Mouse (Mus musculus): ENCODE results near the gene Gclc. TPM values are rescaled to one million over a fixed set of nuclear protein-coding genes. Genes with fewer than 3 reads are reported as not detected.

Gclc gene
- total RNA-seq, 1 experiment = 25.2 TPM

GRCm38 (mm10) chr9:77828531-77828965 lies 74.2 kb downstream of the Gclc start:
- no peak overlapping the region for H3K9ac ChIP-seq (ENCODE audit: insufficient read depth, low read depth, low read length, poor library complexity, severe bottlenecking)
- no peak overlapping the region for H3K27ac ChIP-seq (ENCODE audit: insufficient read depth, low read depth, low read length, poor library complexity, severe bottlenecking)
- H3K36me3 ChIP-seq (ENCODE audit: control insufficient read depth, insufficient read depth, low read length, poor library complexity, severe bottlenecking) = no peaks in the 10 kb centered on the region
- H3K4me1 ChIP-seq (ENCODE audit: control insufficient read depth in 2 of 2, insufficient read depth in 2 of 2, low read length in 2 of 2, poor library complexity in 1 of 2) = peaks cover 0 to 5% of the 10 kb centered on the region in 2 experiments; a peak in 2 of 4 replicates
- H3K9me3 ChIP-seq (ENCODE audit: control insufficient read depth, insufficient read depth, low read depth, low read length) = no peaks in the 10 kb centered on the region
- no peak for TF ChIP-seq ZNF384 (IDR thresholded peaks at IDR 0.05; ENCODE audit: low read depth, low read length)
- no peak for TF ChIP-seq CHD2 (IDR thresholded peaks at IDR 0.05; ENCODE audit: low read depth, low read length)
- TF ChIP-seq HCFC1 (IDR thresholded peaks at IDR 0.05; ENCODE audit: borderline replicate concordance, insufficient read depth, low read length) = no peak
- TF ChIP-seq MAFK (IDR thresholded peaks at IDR 0.05; ENCODE audit: insufficient read depth, low read depth, low read length) = no peak
- no peak for TF ChIP-seq ZC3H11A (IDR thresholded peaks at IDR 0.05; ENCODE audit: borderline replicate concordance, low read depth, low read length)
- H3K4me3 ChIP-seq (ENCODE audit: insufficient read depth in 1 of 2, low read depth in 1 of 2, low read length in 2 of 2, poor library complexity in 1 of 2, severe bottlenecking in 1 of 2) = no peak overlapping the region
- in situ Hi-C loops (cut with MboI; ENCODE audit: low sequenced_read_pairs in 2 of 2, unreplicated experiment in 2 of 2) = no loop called here
- DNase-seq (ENCODE audit: low read depth, low spot score) = no peak

DNA sequence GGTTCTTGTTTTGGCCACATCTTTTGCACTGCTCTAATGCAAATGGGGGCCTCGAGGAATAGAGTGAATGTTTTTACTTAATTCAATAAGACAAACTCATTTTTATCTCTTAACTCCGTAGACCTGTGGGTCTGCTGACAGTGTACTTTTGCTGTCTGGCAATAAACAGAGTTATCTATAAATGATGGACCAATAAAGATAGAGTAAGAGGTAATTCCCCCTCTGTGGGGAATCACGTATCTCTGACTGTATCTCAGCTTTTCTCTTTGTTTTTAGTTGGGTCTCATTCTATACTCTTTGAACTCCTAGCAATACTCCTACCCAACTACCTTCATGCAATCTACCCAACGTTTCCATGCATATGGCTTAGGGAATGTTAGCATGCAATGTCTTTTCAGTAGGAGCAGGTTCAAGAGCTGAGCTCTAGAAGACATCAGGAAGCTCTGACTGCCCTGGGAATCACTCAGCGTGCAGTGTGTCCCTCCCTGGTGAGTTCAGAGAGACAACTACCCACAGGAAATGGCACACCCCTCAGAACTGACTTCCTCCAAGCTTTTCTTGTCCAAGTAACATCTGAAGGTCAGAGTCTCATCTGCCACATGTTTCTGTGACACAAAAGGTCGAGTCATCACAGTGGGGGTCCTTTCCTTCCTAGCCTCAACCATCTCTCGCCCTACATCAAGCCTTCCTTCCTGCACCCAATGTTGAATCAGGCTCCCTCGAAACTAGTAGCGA lies 80.1 kb downstream of the Gclc start:
- in situ Hi-C loops (cut with MboI; ENCODE audit: low sequenced_read_pairs in 2 of 2, unreplicated experiment in 2 of 2) = no loop called here
- Histone ChIP-seq H3K9ac (ENCODE audit: insufficient read depth, low read depth, low read length, poor library complexity, severe bottlenecking) (no peak overlapping the region), H3K27ac (ENCODE audit: insufficient read depth, low read depth, low read length, poor library complexity, severe bottlenecking) (no peak overlapping the region), H3K9me3 (ENCODE audit: control insufficient read depth, insufficient read depth, low read depth, low read length) (no peaks in the 10 kb centered on the region), H3K4me1 (ENCODE audit: control insufficient read depth in 2 of 2, insufficient read depth in 2 of 2, low read length in 2 of 2, poor library complexity in 1 of 2) (no peaks in the 10 kb centered on the region; a peak in 1 of 4 replicates), H3K4me3 (ENCODE audit: insufficient read depth in 1 of 2, low read depth in 1 of 2, low read length in 2 of 2, poor library complexity in 1 of 2, severe bottlenecking in 1 of 2) (no peak overlapping the region), H3K36me3 (ENCODE audit: control insufficient read depth, insufficient read depth, low read length, poor library complexity, severe bottlenecking) (no peaks in the 10 kb centered on the region)
- DNase-seq (ENCODE audit: low read depth, low spot score) = no peak
- TF ChIP-seq MAFK (IDR thresholded peaks at IDR 0.05; ENCODE audit: insufficient read depth, low read depth, low read length) (no peak), CHD2 (IDR thresholded peaks at IDR 0.05; ENCODE audit: low read depth, low read length) (no peak), ZC3H11A (IDR thresholded peaks at IDR 0.05; ENCODE audit: borderline replicate concordance, low read depth, low read length) (no peak), ZNF384 (IDR thresholded peaks at IDR 0.05; ENCODE audit: low read depth, low read length) (no peak), HCFC1 (IDR thresholded peaks at IDR 0.05; ENCODE audit: borderline replicate concordance, insufficient read depth, low read length) (no peak)

DNA sequence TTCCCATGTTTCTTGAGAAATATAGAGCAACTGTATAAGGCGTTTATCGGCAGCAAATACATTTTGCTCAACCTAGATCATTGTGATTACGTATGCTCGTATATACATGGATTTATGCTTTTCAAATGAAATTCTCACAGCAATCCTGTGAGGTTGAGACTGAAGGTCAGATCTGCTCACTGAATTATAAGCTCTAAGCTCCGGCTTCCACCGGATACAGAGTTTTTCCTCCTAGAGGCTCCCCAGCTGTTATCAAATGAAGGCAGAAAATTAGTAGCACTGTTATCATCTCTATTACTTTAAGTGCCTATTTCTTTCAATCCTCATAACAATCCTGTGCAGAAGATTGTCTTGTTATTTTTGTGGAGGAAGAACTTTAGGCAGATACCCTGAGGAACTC lies 80.8 kb downstream of the Gclc start:
- in situ Hi-C loops (cut with MboI; ENCODE audit: low sequenced_read_pairs in 2 of 2, unreplicated experiment in 2 of 2) = no loop called here
- H3K36me3 ChIP-seq (ENCODE audit: control insufficient read depth, insufficient read depth, low read length, poor library complexity, severe bottlenecking) = no peaks in the 10 kb centered on the region
- no peaks in the 10 kb centered on the region; a peak in 1 of 4 replicates for H3K4me1 ChIP-seq (ENCODE audit: control insufficient read depth in 2 of 2, insufficient read depth in 2 of 2, low read length in 2 of 2, poor library complexity in 1 of 2)
- TF ChIP-seq ZC3H11A (IDR thresholded peaks at IDR 0.05; ENCODE audit: borderline replicate concordance, low read depth, low read length) (no peak), CHD2 (IDR thresholded peaks at IDR 0.05; ENCODE audit: low read depth, low read length) (no peak), MAFK (IDR thresholded peaks at IDR 0.05; ENCODE audit: insufficient read depth, low read depth, low read length) (no peak), ZNF384 (IDR thresholded peaks at IDR 0.05; ENCODE audit: low read depth, low read length) (no peak), HCFC1 (IDR thresholded peaks at IDR 0.05; ENCODE audit: borderline replicate concordance, insufficient read depth, low read length) (no peak)
- H3K27ac ChIP-seq (ENCODE audit: insufficient read depth, low read depth, low read length, poor library complexity, severe bottlenecking) = no peak overlapping the region
- no peak overlapping the region for H3K9ac ChIP-seq (ENCODE audit: insufficient read depth, low read depth, low read length, poor library complexity, severe bottlenecking)
- no peaks in the 10 kb centered on the region for H3K9me3 ChIP-seq (ENCODE audit: control insufficient read depth, insufficient read depth, low read depth, low read length)
- DNase-seq (ENCODE audit: low read depth, low spot score) = no peak
- no peak overlapping the region for H3K4me3 ChIP-seq (ENCODE audit: insufficient read depth in 1 of 2, low read depth in 1 of 2, low read length in 2 of 2, poor library complexity in 1 of 2, severe bottlenecking in 1 of 2)

GRCm38 (mm10) chr9:77835756-77836155 lies 81.4 kb downstream of the Gclc start:
- Histone ChIP-seq H3K36me3 (ENCODE audit: control insufficient read depth, insufficient read depth, low read length, poor library complexity, severe bottlenecking) (no peaks in the 10 kb centered on the region), H3K9me3 (ENCODE audit: control insufficient read depth, insufficient read depth, low read depth, low read length) (no peaks in the 10 kb centered on the region), H3K9ac (ENCODE audit: insufficient read depth, low read depth, low read length, poor library complexity, severe bottlenecking) (no peak overlapping the region), H3K4me1 (ENCODE audit: control insufficient read depth in 2 of 2, insufficient read depth in 2 of 2, low read length in 2 of 2, poor library complexity in 1 of 2) (no peaks in the 10 kb centered on the region; a peak in 1 of 4 replicates), H3K27ac (ENCODE audit: insufficient read depth, low read depth, low read length, poor library complexity, severe bottlenecking) (no peak overlapping the region), H3K4me3 (ENCODE audit: insufficient read depth in 1 of 2, low read depth in 1 of 2, low read length in 2 of 2, poor library complexity in 1 of 2, severe bottlenecking in 1 of 2) (no peak overlapping the region)
- TF ChIP-seq ZNF384 (IDR thresholded peaks at IDR 0.05; ENCODE audit: low read depth, low read length) = no peak
- no peak for TF ChIP-seq CHD2 (IDR thresholded peaks at IDR 0.05; ENCODE audit: low read depth, low read length)
- TF ChIP-seq MAFK (IDR thresholded peaks at IDR 0.05; ENCODE audit: insufficient read depth, low read depth, low read length) = no peak
- TF ChIP-seq HCFC1 (IDR thresholded peaks at IDR 0.05; ENCODE audit: borderline replicate concordance, insufficient read depth, low read length) = no peak
- TF ChIP-seq ZC3H11A (IDR thresholded peaks at IDR 0.05; ENCODE audit: borderline replicate concordance, low read depth, low read length) = no peak
- in situ Hi-C loops (cut with MboI; ENCODE audit: low sequenced_read_pairs in 2 of 2, unreplicated experiment in 2 of 2) = no loop called here
- no peak for DNase-seq (ENCODE audit: low read depth, low spot score)
